Mouse (Mus musculus): ENCODE measurements around the gene Ifitm10.

- no peak for TF ChIP-seq GATA1 (IDR thresholded peaks at IDR 0.05; ENCODE audit: borderline replicate concordance, low read length)
- TF ChIP-seq FLI1 (IDR thresholded peaks at IDR 0.05; ENCODE audit: low read length), result no peak
Observed at GRCm38 (mm10) chr7:142328507-142328906, 45.0 kb downstream of the Ifitm10 start.
